Mouse (Mus musculus): Measurements from ENCODE around the gene Kirrel.

Gene Kirrel

DNA sequence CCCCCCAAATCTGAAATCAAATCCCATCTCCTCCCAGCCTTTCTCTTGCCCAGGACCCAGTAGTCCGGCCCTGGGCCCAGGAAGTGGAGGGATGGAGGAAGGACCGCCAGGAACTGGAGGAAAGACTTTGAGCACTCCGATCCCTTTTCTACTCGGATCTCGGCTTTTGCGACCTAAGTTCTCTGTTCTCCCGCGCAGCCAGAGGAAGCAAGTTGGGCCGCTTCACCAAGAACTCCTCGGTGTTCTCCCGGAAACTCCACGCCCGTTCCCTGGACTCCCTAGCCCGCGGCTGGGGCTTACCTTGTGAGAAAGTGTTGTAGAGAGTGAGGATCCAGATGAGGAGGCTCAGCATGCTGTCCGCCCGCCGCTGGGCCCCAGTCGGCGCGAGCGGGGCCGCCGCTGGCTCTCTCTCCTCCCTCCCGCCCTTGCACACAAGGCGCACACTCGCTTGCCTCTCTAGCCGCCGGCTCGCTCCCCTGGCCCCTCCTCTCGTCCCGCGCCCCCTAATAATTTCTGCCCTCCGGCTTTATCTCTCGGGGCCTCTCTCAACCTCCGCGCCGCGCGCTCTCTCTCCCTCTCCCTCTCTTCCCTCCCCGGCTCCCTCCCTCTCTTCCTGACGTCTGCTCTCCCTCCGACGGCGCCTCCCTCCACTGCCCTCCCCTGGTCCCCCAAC, at the start of gene Kirrel:
Gene Kirrel (minus strand): TSS at position 652 of the 673 bp plus-strand sequence.
- peak; percentile 89 for DNase-seq (ENCODE audit: extremely low spot score, low spot score)

GRCm38 (mm10) chr3:87223636-87224035, 49.1 kb upstream of the Kirrel start:
- DNase-seq (ENCODE audit: extremely low spot score, low spot score), result no peak

DNA sequence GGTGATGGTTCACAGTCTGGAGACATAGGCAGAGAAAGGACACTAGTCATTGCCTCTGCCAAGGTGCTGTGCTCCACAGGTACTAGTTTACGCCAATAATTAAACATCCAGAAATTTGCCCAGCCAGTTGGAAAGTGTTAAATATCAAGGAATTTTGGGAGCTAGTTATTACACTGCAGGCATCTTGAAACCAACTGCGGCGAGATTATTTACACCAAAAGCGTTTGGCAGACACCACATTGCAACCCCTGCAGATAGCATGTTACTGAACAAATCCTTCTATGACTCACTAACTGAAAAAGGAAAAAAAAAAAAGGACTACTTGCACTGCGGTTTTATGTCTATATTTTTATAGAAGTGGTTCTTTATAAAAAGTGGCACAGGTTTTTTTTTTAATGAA, 47.8 kb upstream of the Kirrel start:
- DNase-seq (ENCODE audit: extremely low spot score, low spot score), result no peak

GRCm38 (mm10) chr3:87215176-87215575, 40.6 kb upstream of the Kirrel start:
- DNase-seq (ENCODE audit: extremely low spot score, low spot score), result no peak

- no peak for DNase-seq (ENCODE audit: extremely low spot score, low spot score)
These were observed 39.8 kb upstream of the Kirrel start for GRCm38 (mm10) chr3:87214221-87214864.

GRCm38 (mm10) chr3:87206336-87207075, 32.0 kb upstream of the Kirrel start:
- no peak for DNase-seq (ENCODE audit: extremely low spot score, low spot score)

DNA sequence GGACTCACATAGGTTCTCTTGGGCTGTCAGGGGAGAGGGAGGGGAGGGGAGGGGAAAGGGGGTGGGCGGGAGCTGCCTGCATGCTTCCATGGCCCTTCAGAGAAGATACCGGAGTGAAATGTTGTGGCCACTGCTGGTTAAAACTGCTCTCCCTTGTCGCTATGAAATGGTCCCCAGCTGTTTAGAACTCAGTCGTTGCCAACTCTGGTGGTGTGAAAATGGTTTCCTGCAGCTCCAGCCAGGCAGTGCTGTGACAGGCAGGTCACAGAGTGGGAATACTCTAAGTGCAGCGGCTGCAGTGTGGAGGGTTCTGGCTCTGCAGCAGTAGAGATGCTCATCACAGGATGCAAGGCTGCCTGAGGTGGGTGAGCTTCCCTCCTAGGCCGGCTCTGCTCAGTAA, 22.1 kb upstream of the Kirrel start:
- no peak for DNase-seq (ENCODE audit: extremely low spot score, low spot score)

- DNase-seq (ENCODE audit: extremely low spot score, low spot score), result no peak
These were observed 20.5 kb upstream of the Kirrel start for GRCm38 (mm10) chr3:87195041-87195440.

DNA sequence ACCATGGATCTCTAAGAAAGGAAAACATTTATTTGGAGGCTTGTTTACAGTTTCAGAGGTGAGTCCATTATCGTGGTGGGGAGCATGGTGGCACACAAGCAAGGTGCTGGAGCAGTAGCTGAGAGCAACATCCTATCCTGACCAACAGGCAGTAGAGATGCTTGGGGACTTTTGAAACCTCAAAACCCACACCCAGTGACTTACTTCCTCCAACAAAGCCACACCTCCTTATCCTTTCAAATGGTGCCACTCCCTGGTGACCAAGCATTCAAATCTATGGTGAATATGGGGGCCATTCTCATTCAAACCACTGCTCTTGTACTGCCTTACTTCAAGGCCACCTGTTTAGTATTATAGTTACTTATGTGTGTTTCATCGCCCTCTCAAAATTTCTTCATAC, 20.0 kb upstream of the Kirrel start:
- DNase-seq (ENCODE audit: extremely low spot score, low spot score), result no peak

DNA sequence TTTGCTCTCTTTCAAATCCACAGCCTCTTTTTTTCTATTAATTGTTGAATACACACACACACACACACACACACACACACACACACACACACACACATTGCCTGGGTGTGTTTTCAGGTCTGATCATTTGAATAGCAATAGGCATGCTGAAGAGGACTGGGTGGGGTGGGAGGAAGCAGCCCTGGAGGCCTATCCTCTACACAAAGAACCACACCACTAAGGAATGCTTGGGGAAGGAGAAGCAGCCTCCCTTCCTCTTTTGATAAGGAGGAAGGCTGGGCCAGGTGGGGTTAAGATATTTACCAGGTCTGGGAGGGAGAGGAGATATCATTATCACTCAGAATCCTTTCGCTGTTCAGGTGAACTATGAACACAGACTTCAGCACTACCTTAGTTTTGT, 19.2 kb upstream of the Kirrel start:
- no peak for DNase-seq (ENCODE audit: extremely low spot score, low spot score)

DNA sequence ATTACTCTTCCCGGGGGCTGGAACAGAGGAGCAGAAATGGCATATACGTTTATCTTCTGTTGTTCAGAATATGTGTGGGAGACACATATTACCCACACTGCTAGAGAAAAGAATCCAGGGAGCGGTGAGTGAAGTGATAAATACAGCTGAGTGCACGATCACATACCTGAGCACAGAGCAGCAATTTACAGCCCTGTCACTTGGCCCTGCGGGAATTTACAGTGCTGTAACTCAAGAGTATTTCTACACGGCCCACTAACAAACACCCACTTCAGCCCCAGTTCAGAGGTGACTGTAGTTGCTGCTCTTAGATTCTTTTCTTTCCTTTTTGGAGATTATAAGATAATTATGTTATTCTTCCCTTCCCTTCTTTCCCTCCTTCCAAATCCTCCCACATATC, 18.8 kb upstream of the Kirrel start:
- no peak for DNase-seq (ENCODE audit: extremely low spot score, low spot score)

DNA sequence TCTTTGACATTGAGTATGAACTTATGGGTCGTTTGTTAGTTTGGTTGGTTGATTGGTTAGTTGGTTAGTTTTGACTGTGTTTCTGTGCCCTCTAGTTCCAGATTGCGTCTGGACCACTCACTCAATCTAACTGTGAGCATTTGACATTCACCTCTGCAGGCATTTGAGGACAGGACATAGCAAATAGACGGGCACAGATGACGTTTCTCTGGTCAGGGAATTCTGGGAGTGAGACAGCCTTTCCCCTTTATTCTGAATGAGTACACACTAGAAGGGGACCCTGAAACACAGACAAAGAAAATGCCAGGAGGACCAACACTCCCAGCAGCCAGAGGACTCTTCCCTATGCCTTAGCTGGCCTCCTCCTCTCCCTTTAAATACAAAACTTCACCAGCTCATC, 2.1 kb upstream of the Kirrel start:
- DNase-seq (ENCODE audit: extremely low spot score, low spot score), result peak; percentile 8

DNA sequence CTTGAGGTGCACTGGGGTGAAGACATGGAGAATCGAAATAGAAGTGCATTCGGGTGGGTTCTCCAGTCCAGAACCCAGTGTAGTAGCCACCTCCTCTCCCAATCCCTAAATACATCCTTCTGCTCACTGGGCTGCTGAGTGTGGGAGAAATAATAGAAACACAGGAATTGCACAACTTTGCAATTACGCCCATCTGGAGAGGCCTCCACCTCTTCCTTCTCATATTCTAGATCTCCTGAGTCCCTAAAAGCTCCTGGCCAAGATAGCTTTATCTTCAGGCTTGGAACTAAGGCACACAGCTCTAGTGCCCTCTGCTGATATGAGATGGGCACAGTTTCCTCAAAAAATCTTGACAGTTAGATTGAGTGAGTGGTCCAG, 880 bp upstream of the Kirrel start:
- peak; percentile 45 for DNase-seq (ENCODE audit: extremely low spot score, low spot score)

DNA sequence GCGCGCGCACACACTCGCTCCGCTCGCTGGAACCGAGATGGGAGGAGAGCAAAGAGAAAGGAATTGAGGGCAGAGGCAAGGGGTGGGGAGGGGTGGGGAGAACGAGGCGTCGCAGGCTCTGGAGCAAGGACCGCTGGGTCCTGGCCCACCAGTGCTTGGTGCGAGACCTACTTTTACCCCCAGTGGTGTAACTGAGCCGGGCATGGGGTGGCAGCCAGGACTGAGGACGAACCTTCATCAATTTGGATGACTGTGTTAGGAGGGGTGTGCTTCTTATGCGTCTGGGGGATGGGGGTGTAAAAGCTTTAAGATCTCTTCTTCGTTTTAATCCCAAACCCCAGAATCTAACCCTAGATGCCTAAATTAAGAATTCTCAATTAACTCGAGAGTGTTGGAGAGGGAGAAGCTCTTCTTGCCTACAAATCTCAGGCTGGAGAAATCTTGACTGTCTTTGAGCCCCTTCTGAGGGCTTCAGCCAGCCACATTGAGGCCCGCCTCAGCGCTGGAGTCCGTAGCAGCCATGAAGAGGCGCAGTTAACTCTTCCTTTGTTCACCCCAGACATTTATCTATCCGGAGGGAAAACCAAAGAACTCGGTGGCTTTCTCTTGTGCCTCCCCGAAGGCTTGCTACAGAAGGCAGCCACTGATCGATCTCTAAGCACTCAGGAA, 356 bp upstream of the Kirrel start:
- DNase-seq (ENCODE audit: extremely low spot score, low spot score), result no peak

- DNase-seq (ENCODE audit: extremely low spot score, low spot score), result no peak
These were observed 961 bp downstream of the Kirrel start for GRCm38 (mm10) chr3:87173486-87174085.

GRCm38 (mm10) chr3:87173103-87173444, 1.5 kb downstream of the Kirrel start:
- DNase-seq (ENCODE audit: extremely low spot score, low spot score), result no peak

- DNase-seq (ENCODE audit: extremely low spot score, low spot score), result peak; percentile 62
These were observed 2.0 kb downstream of the Kirrel start for GRCm38 (mm10) chr3:87172351-87173102.

DNA sequence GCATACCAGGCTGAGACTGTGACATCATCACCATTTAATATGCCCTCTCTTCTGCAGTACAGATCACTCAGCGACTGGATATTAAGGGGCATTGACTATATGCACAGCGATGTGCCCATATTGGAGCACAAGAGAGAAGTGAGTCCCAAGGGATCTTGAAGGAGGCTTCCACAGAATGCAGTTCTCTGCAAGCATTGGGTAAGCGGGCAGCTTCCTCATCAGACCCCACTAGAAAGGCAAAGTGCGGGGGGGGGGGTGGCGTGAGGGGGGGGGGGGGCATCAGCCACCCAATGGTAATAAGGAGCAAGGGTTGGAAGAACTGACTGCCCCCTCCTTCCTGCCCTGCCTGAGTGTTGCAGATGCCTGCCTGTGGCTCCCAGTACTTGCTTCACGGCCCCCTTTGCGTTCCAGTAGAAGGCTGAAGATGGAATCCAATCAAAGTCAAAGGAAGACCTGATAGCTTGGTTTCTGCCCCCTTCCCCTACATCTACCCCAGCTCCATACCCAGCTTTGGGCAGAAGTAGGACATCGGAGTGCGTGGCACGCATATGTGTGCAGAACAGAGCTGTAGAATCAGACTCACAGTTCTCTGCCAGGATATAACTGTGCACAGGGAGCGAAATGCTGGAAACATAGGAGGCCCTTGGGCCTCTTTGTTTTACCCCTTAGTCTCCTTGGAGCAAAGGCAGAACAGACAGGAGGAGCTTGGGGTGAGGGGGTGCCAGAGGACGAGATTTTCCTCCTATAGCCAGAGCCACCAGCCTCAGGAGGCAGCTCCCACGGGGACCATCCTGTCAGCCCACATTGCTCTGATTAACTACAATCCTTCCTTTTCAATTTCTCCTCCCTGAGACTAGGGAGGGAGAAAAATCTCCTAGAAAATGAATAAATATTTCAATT, 3.1 kb downstream of the Kirrel start:
- peak; percentile 22 for DNase-seq (ENCODE audit: extremely low spot score, low spot score)

DNA sequence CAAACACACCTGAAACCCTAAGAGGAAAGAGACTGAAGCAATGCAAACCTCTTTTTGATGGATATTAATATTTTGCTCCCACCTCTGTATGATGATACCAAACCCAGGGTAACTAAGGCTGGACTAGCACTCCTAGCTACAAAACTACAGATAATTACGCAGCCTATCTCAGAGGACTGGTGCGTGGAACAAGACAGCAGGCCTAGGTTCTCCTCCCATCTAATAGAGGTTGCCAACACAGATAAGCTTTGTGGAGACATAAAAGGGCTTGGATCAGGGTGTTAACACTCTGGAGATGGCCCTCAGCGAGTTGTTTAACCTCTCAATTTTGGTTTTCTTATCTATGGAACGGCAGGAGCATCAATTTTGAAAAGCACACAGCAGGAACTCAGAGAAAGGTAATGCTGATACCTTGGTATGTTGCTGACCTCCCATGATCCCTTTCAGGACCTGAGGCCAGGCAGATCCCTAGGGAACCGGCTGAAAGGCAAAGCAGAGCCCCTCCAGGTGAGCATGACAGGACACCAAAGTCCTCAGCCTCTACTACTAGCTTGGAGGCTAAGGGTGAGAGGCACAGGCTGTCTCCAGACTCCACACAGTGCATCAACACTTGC, 5.0 kb downstream of the Kirrel start:
- peak; percentile 11 for DNase-seq (ENCODE audit: extremely low spot score, low spot score)

GRCm38 (mm10) chr3:87168756-87169155, 5.8 kb downstream of the Kirrel start:
- DNase-seq (ENCODE audit: extremely low spot score, low spot score), result no peak

All from neural tube, embryonic 10.5 days (tissue).